Mouse (Mus musculus): Measurements from ENCODE around the gene Prkd2. TPM values are rescaled to one million over a fixed set of nuclear protein-coding genes. Genes with fewer than 3 reads are reported as not detected.

Prkd2 gene
- polyA plus RNA-seq, 1 experiment from 2014 or later = 12.0 TPM

GRCm38 (mm10) chr7:16845820-16846167, 3.1 kb downstream of the Prkd2 start:
- Histone ChIP-seq H3K27ac (replicated peaks) (no peak overlapping the region; the same call in 1 of the 2 replicates), H3K9me3 (no peaks in the 10 kb centered on the region), H3K27me3 (peaks cover 3% of the 10 kb centered on the region; the same call in 1 of the 2 replicates), H3K4me3 (0 out of 2 replicates have a peak overlapping the region, but pooled peaks have one; percentile 9), H3K36me3 (peaks cover 32% of the 10 kb centered on the region), H3K9ac (replicated peaks) (0 out of 2 replicates have a peak overlapping the region, but pooled peaks have one; percentile 37), H3K4me2 (replicated peaks) (peak overlapping the region; percentile 12), H3K4me1 (peaks cover 30% of the 10 kb centered on the region)
- 36% methylated on average over 10 of the region's 10 CpGs for WGBS
- no peak for ATAC-seq (ENCODE audit: low FRiP score, low read depth)

GRCm38 (mm10) chr7:16846775-16847174, 4.1 kb downstream of the Prkd2 start:
- ATAC-seq (ENCODE audit: low FRiP score, low read depth) = no peak
- 97% methylated on average over 5 of the region's 5 CpGs for WGBS
- H3K9ac ChIP-seq (replicated peaks) = no peak overlapping the region
- H3K9me3 ChIP-seq = no peaks in the 10 kb centered on the region
- no peak overlapping the region for H3K4me2 ChIP-seq (replicated peaks)
- H3K27ac ChIP-seq (replicated peaks) = no peak overlapping the region
- peaks cover 3% of the 10 kb centered on the region; the same call in 1 of the 2 replicates for H3K27me3 ChIP-seq
- H3K4me1 ChIP-seq = peaks cover 30% of the 10 kb centered on the region
- H3K36me3 ChIP-seq = peaks cover 27% of the 10 kb centered on the region
- H3K4me3 ChIP-seq = no peak overlapping the region

- Histone ChIP-seq H3K9me3 (no peaks in the 10 kb centered on the region), H3K36me3 (peaks cover 33% of the 10 kb centered on the region), H3K4me1 (peaks cover 24% of the 10 kb centered on the region), H3K4me2 (replicated peaks) (no peak overlapping the region), H3K27ac (replicated peaks) (no peak overlapping the region), H3K27me3 (peaks cover 3% of the 10 kb centered on the region; the same call in 1 of the 2 replicates), H3K4me3 (no peak overlapping the region), H3K9ac (replicated peaks) (no peak overlapping the region)
- 87% methylated on average over 19 of the region's 19 CpGs for WGBS
- no peak for ATAC-seq (ENCODE audit: low FRiP score, low read depth)
These were observed 4.8 kb downstream of the Prkd2 start for GRCm38 (mm10) chr7:16847507-16847906.

GRCm38 (mm10) chr7:16848579-16848978, 5.9 kb downstream of the Prkd2 start:
- H3K9ac ChIP-seq (replicated peaks) = no peak overlapping the region
- H3K27ac ChIP-seq (replicated peaks) = no peak overlapping the region
- peaks cover 3% of the 10 kb centered on the region; the same call in 1 of the 2 replicates for H3K27me3 ChIP-seq
- ATAC-seq (ENCODE audit: low FRiP score, low read depth) = no peak
- peaks cover 20% of the 10 kb centered on the region for H3K4me1 ChIP-seq
- H3K36me3 ChIP-seq = peaks cover 41% of the 10 kb centered on the region
- WGBS = 22% methylated on average over 16 of the region's 17 CpGs
- no peaks in the 10 kb centered on the region for H3K9me3 ChIP-seq
- no peak overlapping the region for H3K4me3 ChIP-seq
- H3K4me2 ChIP-seq (replicated peaks) = no peak overlapping the region

- H3K27ac ChIP-seq (replicated peaks) = no peak overlapping the region
- H3K9ac ChIP-seq (replicated peaks) = no peak overlapping the region
- H3K9me3 ChIP-seq = no peaks in the 10 kb centered on the region
- no peak for ATAC-seq (ENCODE audit: low FRiP score, low read depth)
- H3K27me3 ChIP-seq = no peaks in the 10 kb centered on the region
- 94% methylated on average over 4 of the region's 4 CpGs for WGBS
- no peaks in the 10 kb centered on the region for H3K4me1 ChIP-seq
- peaks cover 69% of the 10 kb centered on the region for H3K36me3 ChIP-seq
- no peak overlapping the region for H3K4me3 ChIP-seq
- no peak overlapping the region for H3K4me2 ChIP-seq (replicated peaks)
These were observed 8.9 kb downstream of the Prkd2 start for GRCm38 (mm10) chr7:16851636-16852035.

GRCm38 (mm10) chr7:16853302-16853831, 10.7 kb downstream of the Prkd2 start:
- H3K27ac ChIP-seq (replicated peaks) = no peak overlapping the region
- peaks cover 86% of the 10 kb centered on the region for H3K36me3 ChIP-seq
- no peak overlapping the region for H3K4me3 ChIP-seq
- H3K9me3 ChIP-seq = no peaks in the 10 kb centered on the region
- H3K4me2 ChIP-seq (replicated peaks) = no peak overlapping the region
- H3K4me1 ChIP-seq = no peaks in the 10 kb centered on the region
- no peak overlapping the region for H3K9ac ChIP-seq (replicated peaks)
- no peak for ATAC-seq (ENCODE audit: low FRiP score, low read depth)
- H3K27me3 ChIP-seq = no peaks in the 10 kb centered on the region
- WGBS = 90% methylated on average over 14 of the region's 14 CpGs

GRCm38 (mm10) chr7:16858336-16858735, 15.6 kb downstream of the Prkd2 start:
- Histone ChIP-seq H3K9ac (replicated peaks) (no peak overlapping the region), H3K27ac (replicated peaks) (no peak overlapping the region), H3K9me3 (no peaks in the 10 kb centered on the region), H3K4me3 (no peak overlapping the region), H3K27me3 (no peaks in the 10 kb centered on the region), H3K36me3 (peaks cover 54% of the 10 kb centered on the region), H3K4me2 (replicated peaks) (no peak overlapping the region), H3K4me1 (no peaks in the 10 kb centered on the region)
- WGBS = 18% methylated on average over 17 of the region's 17 CpGs
- no peak for ATAC-seq (ENCODE audit: low FRiP score, low read depth)

- Histone ChIP-seq H3K4me1 (no peaks in the 10 kb centered on the region), H3K36me3 (peaks cover 51% of the 10 kb centered on the region), H3K27ac (replicated peaks) (no peak overlapping the region), H3K4me3 (no peak overlapping the region), H3K9me3 (no peaks in the 10 kb centered on the region), H3K9ac (replicated peaks) (no peak overlapping the region), H3K27me3 (no peaks in the 10 kb centered on the region), H3K4me2 (replicated peaks) (no peak overlapping the region)
- ATAC-seq (ENCODE audit: low FRiP score, low read depth) = no peak
- 30% methylated on average over 5 of the region's 5 CpGs for WGBS
These were observed 17.4 kb downstream of the Prkd2 start for GRCm38 (mm10) chr7:16859902-16860651.

- Histone ChIP-seq H3K4me2 (replicated peaks) (no peak overlapping the region), H3K4me1 (peaks cover 7% of the 10 kb centered on the region; the same call in 1 of the 2 replicates), H3K4me3 (no peak overlapping the region), H3K27me3 (no peaks in the 10 kb centered on the region), H3K9me3 (no peaks in the 10 kb centered on the region), H3K9ac (replicated peaks) (no peak overlapping the region), H3K27ac (replicated peaks) (no peak overlapping the region), H3K36me3 (peaks cover 39% of the 10 kb centered on the region)
- WGBS = 92% methylated on average over 3 of the region's 3 CpGs
- no peak for ATAC-seq (ENCODE audit: low FRiP score, low read depth)
These were observed 24.8 kb downstream of the Prkd2 start for GRCm38 (mm10) chr7:16867488-16867887.

GRCm38 (mm10) chr7:16869497-16869896, 26.8 kb downstream of the Prkd2 start:
- Histone ChIP-seq H3K9me3 (no peaks in the 10 kb centered on the region), H3K4me2 (replicated peaks) (peak overlapping the region; percentile 43), H3K4me3 (peak overlapping the region; percentile 25), H3K4me1 (peaks cover 7% of the 10 kb centered on the region; the same call in 1 of the 2 replicates), H3K36me3 (peaks cover 31% of the 10 kb centered on the region), H3K27me3 (no peaks in the 10 kb centered on the region), H3K9ac (replicated peaks) (no peak overlapping the region), H3K27ac (replicated peaks) (peak overlapping the region; percentile 49; the same call in 1 of the 2 replicates)
- ATAC-seq (ENCODE audit: low FRiP score, low read depth) = peak; percentile 95
- 15% methylated on average over 16 of the region's 16 CpGs for WGBS

GRCm38 (mm10) chr7:16871600-16871999, 28.9 kb downstream of the Prkd2 start:
- Histone ChIP-seq H3K27me3 (no peaks in the 10 kb centered on the region), H3K9me3 (no peaks in the 10 kb centered on the region), H3K27ac (replicated peaks) (no peak overlapping the region), H3K9ac (replicated peaks) (no peak overlapping the region), H3K4me3 (no peak overlapping the region), H3K4me1 (peaks cover 18% of the 10 kb centered on the region), H3K4me2 (replicated peaks) (no peak overlapping the region), H3K36me3 (peaks cover 13% of the 10 kb centered on the region)
- ATAC-seq (ENCODE audit: low FRiP score, low read depth) = no peak
- WGBS = 82% methylated on average over 10 of the region's 10 CpGs

- no peak overlapping the region for H3K4me2 ChIP-seq (replicated peaks)
These were observed 29.8 kb downstream of the Prkd2 start for GRCm38 (mm10) chr7:16872478-16872877.

More at GRCm38 (mm10) chr7:16872478-16872877, 29.8 kb downstream of the Prkd2 start:
- WGBS = 94% methylated on average over 9 of the region's 9 CpGs
- no peak overlapping the region for H3K4me3 ChIP-seq
- ATAC-seq (ENCODE audit: low FRiP score, low read depth) = no peak
- H3K4me1 ChIP-seq = peaks cover 26% of the 10 kb centered on the region
- H3K36me3 ChIP-seq = peaks cover 13% of the 10 kb centered on the region
- no peaks in the 10 kb centered on the region for H3K27me3 ChIP-seq
- no peak overlapping the region for H3K9ac ChIP-seq (replicated peaks)
- no peak overlapping the region for H3K27ac ChIP-seq (replicated peaks)
- no peaks in the 10 kb centered on the region for H3K9me3 ChIP-seq

Measured in midbrain, embryonic 12.5 days (tissue).